Mouse (Mus musculus) bone marrow, adult 2 months (tissue): ENCODE results near the gene Pfkfb4.

Source experiments
- CTCF ChIP-seq: fragments of 200-500 bp; IDR thresholded peaks from 2 replicates; pipeline ENCODE4 v1.5.1; 2011; ENCODE audit warnings: low read length, control low read depth; ENCODE audit not compliant: control insufficient read depth, insufficient read depth
- POLR2A ChIP-seq: fragments of 200-500 bp; IDR thresholded peaks from 2 replicates; pipeline ENCODE4 v1.6.1; 2011; ENCODE audit warnings: low read depth, mild to moderate bottlenecking, control low read depth, low read length, borderline replicate concordance; ENCODE audit not compliant: control insufficient read depth

DNA sequence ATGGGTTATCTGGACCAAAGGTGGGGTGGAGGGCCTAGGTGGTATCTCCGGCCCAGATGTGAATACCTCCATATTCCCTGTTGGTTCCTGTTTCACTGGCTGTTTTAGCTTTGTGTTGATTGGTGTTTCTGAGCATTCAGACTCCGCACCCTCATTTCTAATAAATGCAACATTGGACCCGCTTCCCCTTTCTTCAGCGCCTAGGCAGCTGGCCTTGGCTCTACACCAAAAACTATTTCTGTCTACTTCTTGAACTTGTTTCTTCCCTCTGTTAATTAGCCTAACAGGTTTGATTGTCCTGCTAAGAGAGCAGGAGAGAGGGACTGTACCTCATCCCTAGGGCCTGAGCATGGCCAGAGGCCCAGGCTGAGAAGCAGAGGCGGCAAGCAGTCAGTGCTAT, 66.0 kb downstream of the Pfkfb4 start:
- TF ChIP-seq CTCF = no peak
- TF ChIP-seq POLR2A = no peak
